Mouse (Mus musculus): ENCODE measurements around the gene Gab1.

- TF ChIP-seq POLR2A (IDR thresholded peaks at IDR 0.05; ENCODE audit: insufficient read depth, low read depth, low read length) (no peak), CTCF (IDR thresholded peaks at IDR 0.05) (no peak)
Observed at GRCm38 (mm10) chr8:80869881-80870328, 10.4 kb downstream of the Gab1 start.
